8 mouse cellular contexts compared by ENCODE assay signal in genomic region chr5:125221868-125222267, GRCm38 (mm10). TPM values are rescaled to one million over a fixed set of nuclear protein-coding genes. Genes with fewer than 3 reads are reported as not detected.
DNase-seq lines count a peak whose midpoint lies in the region; ATAC-seq and TF ChIP-seq lines count a peak whose summit lies in the region.

No protein-coding gene starts in this region.

- TF ChIP-seq CTCF in liver, postnatal 0 days (IDR thresholded peaks at IDR 0.05; ENCODE audit: low read depth) = no peak

- no peak overlapping the region for H3K9ac ChIP-seq in lung, embryonic 16.5 days (ENCODE audit: low read length)
- H3K9ac ChIP-seq in heart, embryonic 16.5 days (ENCODE audit: low read length) = no peak overlapping the region
- H3K9ac ChIP-seq in liver, postnatal 0 days (replicated peaks) = no peak overlapping the region

- ATAC-seq in lung, embryonic 16.5 days (ENCODE audit: low read depth) = peak; percentile 38; the same call in 1 of the 2 replicates
- ATAC-seq in heart, embryonic 16.5 days (replicated peaks; ENCODE audit: extremely low read depth, insufficient read depth, low FRiP score) = no peak; the same call in 1 of the 2 replicates
- no peak for ATAC-seq in CD4-positive, CD25-positive, alpha-beta regulatory T cell, adult 4 months
- ATAC-seq in liver, postnatal 0 days = no peak

- intact Hi-C loops in left cerebral cortex, postnatal 10 days (cut with DNase I) = no loop called here

- no peaks in the 10 kb centered on the region for H3K36me3 ChIP-seq in lung, embryonic 16.5 days (ENCODE audit: control insufficient read depth, insufficient read depth, low read length)
- H3K36me3 ChIP-seq in embryonic facial prominence, embryonic 10.5 days (replicated peaks) = no peaks in the 10 kb centered on the region
- no peaks in the 10 kb centered on the region for H3K36me3 ChIP-seq in heart, embryonic 16.5 days (ENCODE audit: control insufficient read depth, insufficient read depth)
- H3K36me3 ChIP-seq in liver, postnatal 0 days (replicated peaks; ENCODE audit: insufficient read depth, low read length) = no peaks in the 10 kb centered on the region

- TF ChIP-seq EP300 in liver, postnatal 0 days (IDR thresholded peaks at IDR 0.05; ENCODE audit: low read depth) = no peak

- H3K27me3 ChIP-seq in lung, embryonic 16.5 days (ENCODE audit: control insufficient read depth, insufficient read depth, low read depth, low read length) = no peaks in the 10 kb centered on the region
- H3K27me3 ChIP-seq in embryonic facial prominence, embryonic 10.5 days (replicated peaks; ENCODE audit: low read depth, poor library complexity, severe bottlenecking) = peaks cover 13% of the 10 kb centered on the region
- no peaks in the 10 kb centered on the region for H3K27me3 ChIP-seq in heart, embryonic 16.5 days (ENCODE audit: control insufficient read depth, insufficient read depth, low read length)
- H3K27me3 ChIP-seq in liver, postnatal 0 days (ENCODE audit: insufficient read depth, low read length) = no peaks in the 10 kb centered on the region

- peaks cover 14% of the 10 kb centered on the region; the same call in 1 of the 2 replicates for H3K4me1 ChIP-seq in lung, embryonic 16.5 days (replicated peaks; ENCODE audit: control insufficient read depth, insufficient read depth, low read length)
- H3K4me1 ChIP-seq in embryonic facial prominence, embryonic 10.5 days = peaks cover 48% of the 10 kb centered on the region
- H3K4me1 ChIP-seq in heart, embryonic 16.5 days (ENCODE audit: control insufficient read depth, insufficient read depth, low read length) = peaks cover 7% of the 10 kb centered on the region
- H3K4me1 ChIP-seq in liver, postnatal 0 days (ENCODE audit: insufficient read depth) = no peaks in the 10 kb centered on the region

- H3K27ac ChIP-seq in lung, embryonic 16.5 days (ENCODE audit: low read length) = no peak overlapping the region
- peak overlapping the region; percentile 1; the same call in 1 of the 2 replicates for H3K27ac ChIP-seq in embryonic facial prominence, embryonic 10.5 days (replicated peaks)
- H3K27ac ChIP-seq in heart, embryonic 16.5 days (ENCODE audit: low read length) = peak overlapping the region; percentile 10; the same call in 1 of the 2 replicates
- H3K27ac ChIP-seq in liver, postnatal 0 days (ENCODE audit: low read depth) = no peak overlapping the region

- DNase-seq in lung, adult 18-20 months = no peak
- no peak for DNase-seq in embryonic facial prominence, embryonic 10.5 days (ENCODE audit: low spot score)
- DNase-seq in left cerebral cortex, postnatal 10 days (ENCODE audit: extremely low spot score in 1 of 2, low spot score in 2 of 2) = peak; percentile 84 to 87
- DNase-seq in skeletal muscle tissue, adult 2 months (ENCODE audit: low read depth, low spot score) = peak; percentile 70
- DNase-seq in liver, postnatal 0 days = no peak

- no peak overlapping the region for H3K4me3 ChIP-seq in lung, embryonic 16.5 days (ENCODE audit: low read length)
- no peak overlapping the region for H3K4me3 ChIP-seq in embryonic facial prominence, embryonic 10.5 days
- H3K4me3 ChIP-seq in heart, embryonic 16.5 days (ENCODE audit: low read length) = no peak overlapping the region
- H3K4me3 ChIP-seq in liver, postnatal 0 days (ENCODE audit: low read depth, low read length) = no peak overlapping the region

- WGBS in lung, embryonic 16.5 days = 44% methylated on average over 3 of the region's 3 CpGs
- WGBS in embryonic facial prominence, embryonic 10.5 days = 73% methylated on average over 3 of the region's 3 CpGs
- 55% methylated on average over 3 of the region's 3 CpGs for WGBS in heart, embryonic 16.5 days
- WGBS in liver, postnatal 0 days (ENCODE audit: insufficient replicate concordance) = 75% methylated on average over 3 of the region's 3 CpGs

- no peaks in the 10 kb centered on the region for H3K9me3 ChIP-seq in lung, embryonic 16.5 days (ENCODE audit: control insufficient read depth, low read length)
- H3K9me3 ChIP-seq in embryonic facial prominence, embryonic 10.5 days = no peaks in the 10 kb centered on the region
- H3K9me3 ChIP-seq in heart, embryonic 16.5 days (replicated peaks; ENCODE audit: control insufficient read depth, low read length) = no peaks in the 10 kb centered on the region
- no peaks in the 10 kb centered on the region for H3K9me3 ChIP-seq in liver, postnatal 0 days (ENCODE audit: low read length)

- no peak overlapping the region for H3K4me2 ChIP-seq in lung, embryonic 16.5 days (ENCODE audit: low read depth, low read length)
- no peak overlapping the region for H3K4me2 ChIP-seq in heart, embryonic 16.5 days (ENCODE audit: low read depth, low read length)
- no peak overlapping the region for H3K4me2 ChIP-seq in liver, postnatal 0 days (ENCODE audit: low read depth, low read length)

RNA-seq across cellular contexts. Expression of gene Ncor2, which starts 42.8 kb away (rescaled TPM):
- 20.3 and 27.3 TPM in 2 replicates for polyA plus RNA-seq in lung, embryonic 16.5 days (2015; fragmentation: Nextera tagmentation; extraction: Ambion mirVana)
- polyA plus RNA-seq in embryonic facial prominence, embryonic 10.5 days (2016; fragmentation: Nextera tagmentation; extraction: Ambion mirVana) = 19.2 and 19.8 TPM in 2 replicates
- 17.6 and 19.1 TPM in 2 replicates for polyA plus RNA-seq in heart, embryonic 16.5 days (2015; fragmentation: Nextera tagmentation; extraction: Ambion mirVana)
- 100 to 1,000 TPM; 131 to 146 TPM for total RNA-seq in left cerebral cortex, postnatal 10 days (2021)
- 1 to 10 TPM; 4.0 to 6.1 TPM for polyA plus RNA-seq in CD4-positive, CD25-positive, alpha-beta regulatory T cell, adult 4 months (2017; shearing (Covaris generic))
- 3.1 and 3.4 TPM in 2 replicates for polyA plus RNA-seq in liver, postnatal 0 days (2015; fragmentation: Nextera tagmentation; extraction: Ambion mirVana)

Comparison
In these comparisons a context has a peak if more than half of its experiments do, and no peak if none do; other contexts are left out.
1. H3K27ac ChIP-seq: peak in embryonic facial prominence, embryonic 10.5 days (single experiment) and heart, embryonic 16.5 days (single experiment); none in lung, embryonic 16.5 days (single experiment) and liver, postnatal 0 days (single experiment).
2. DNase-seq: peak in left cerebral cortex, postnatal 10 days (2 of 2) and skeletal muscle tissue, adult 2 months (single experiment); none in lung, adult 18-20 months (0 of 2), embryonic facial prominence, embryonic 10.5 days (single experiment) and liver, postnatal 0 days (single experiment).